Mouse (Mus musculus) liver, embryonic 13.5 days (tissue): ENCODE measurements around the gene Ppm1g. TPM values are rescaled to one million over a fixed set of nuclear protein-coding genes. Genes with fewer than 3 reads are reported as not detected.

Experiments
- ATAC-seq: fragments of 200-750 bp; cut with Nextera tagmentation; 2 replicates; pipeline ENCODE4 v1.8.0; 2017; ENCODE audit warnings: low read depth, mild to moderate bottlenecking, moderate number of reproducible peaks, moderate library complexity
- DNase-seq: peaks from one replicate; pipeline ENCODE4 v3.0.0; 2022
- H3K27ac ChIP-seq: fragments of 300-500 bp; sonication (generic); 2 replicates; pipeline ENCODE4 v1.5.1; 2015; ENCODE audit warnings: moderate library complexity, mild to moderate bottlenecking, inconsistent platforms
- H3K27me3 ChIP-seq: fragments of 300-500 bp; sonication (generic); 2 replicates; pipeline ENCODE4 v1.6.1; 2015; ENCODE audit warnings: mild to moderate bottlenecking, inconsistent platforms
- H3K36me3 ChIP-seq: fragments of 300-500 bp; sonication (generic); 2 replicates; pipeline ENCODE4 v1.6.1; 2015; ENCODE audit warnings: mild to moderate bottlenecking, inconsistent platforms
- H3K4me1 ChIP-seq: fragments of 300-500 bp; sonication (generic); replicated peaks from 2 replicates; pipeline ENCODE4 v1.6.1; 2015; ENCODE audit warnings: inconsistent platforms
- H3K4me2 ChIP-seq: fragments of 300-500 bp; sonication (generic); 2 replicates; pipeline ENCODE4 v1.6.1; 2015; ENCODE audit warnings: inconsistent platforms, mild to moderate bottlenecking, moderate library complexity
- H3K4me3 ChIP-seq: fragments of 300-500 bp; sonication (generic); replicated peaks from 2 replicates; pipeline ENCODE4 v1.5.1; 2015; ENCODE audit warnings: mild to moderate bottlenecking, inconsistent platforms
- H3K9ac ChIP-seq: fragments of 300-500 bp; sonication (generic); 2 replicates; pipeline ENCODE4 v1.6.1; 2015; ENCODE audit warnings: mild to moderate bottlenecking, inconsistent platforms
- H3K9me3 ChIP-seq: fragments of 300-500 bp; sonication (generic); replicated peaks from 2 replicates; pipeline ENCODE4 v1.6.1; 2016; ENCODE audit warnings: inconsistent platforms
- WGBS: fragments of 180-500 bp; shearing (Covaris S2); methylation state at CpG from one replicate; pipeline ENCODE4 v1.1.7; 2015; ENCODE audit not compliant: insufficient replicate concordance; 5-methylcytosine and 5-hydroxymethylcytosine counted together
- polyA plus RNA-seq: library from polyadenylated mRNA; unstranded; fragments of >200 nt; fragmentation: Nextera tagmentation; extraction: Ambion mirVana; gene quantifications from 2 replicates; pipeline ENCODE4 v1.2.1, GENCODE M21; 2015

The Ppm1g gene
- polyA plus RNA-seq, 1 experiment from 2014 or later = 169 TPM

DNA sequence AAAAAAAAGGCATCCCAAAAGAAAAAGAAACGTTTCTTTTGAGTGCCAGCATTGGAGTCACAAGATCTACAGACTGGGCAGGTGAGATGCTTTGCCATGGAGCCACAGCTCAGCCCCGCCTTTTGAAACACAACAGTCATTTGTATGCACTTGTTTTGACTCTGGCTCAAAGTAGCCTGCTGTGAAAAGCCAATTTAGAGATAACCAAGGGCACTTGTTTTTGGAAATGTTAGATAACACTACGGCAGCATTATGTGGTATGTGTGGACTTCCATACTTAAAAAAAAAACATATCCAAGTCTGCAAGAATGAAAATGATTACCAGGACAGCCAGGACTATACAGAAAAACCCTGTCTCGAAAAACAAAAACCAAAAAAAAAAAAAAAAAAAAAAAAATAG lies 36.8 kb downstream of the Ppm1g start:
- Histone ChIP-seq H3K27ac (peak overlapping the region; percentile 80), H3K9ac (peak overlapping the region; percentile 26; the same call in 1 of the 2 replicates), H3K4me2 (peak overlapping the region; percentile 34), H3K9me3 (no peaks in the 10 kb centered on the region), H3K36me3 (peaks cover 20% of the 10 kb centered on the region), H3K4me3 (no peak overlapping the region), H3K4me1 (peaks cover 47% of the 10 kb centered on the region), H3K27me3 (no peaks in the 10 kb centered on the region)
- ATAC-seq (peak; percentile 49), DNase-seq (peak; percentile 56)
- WGBS = 16% methylated on average over 4 of the region's 4 CpGs

DNA sequence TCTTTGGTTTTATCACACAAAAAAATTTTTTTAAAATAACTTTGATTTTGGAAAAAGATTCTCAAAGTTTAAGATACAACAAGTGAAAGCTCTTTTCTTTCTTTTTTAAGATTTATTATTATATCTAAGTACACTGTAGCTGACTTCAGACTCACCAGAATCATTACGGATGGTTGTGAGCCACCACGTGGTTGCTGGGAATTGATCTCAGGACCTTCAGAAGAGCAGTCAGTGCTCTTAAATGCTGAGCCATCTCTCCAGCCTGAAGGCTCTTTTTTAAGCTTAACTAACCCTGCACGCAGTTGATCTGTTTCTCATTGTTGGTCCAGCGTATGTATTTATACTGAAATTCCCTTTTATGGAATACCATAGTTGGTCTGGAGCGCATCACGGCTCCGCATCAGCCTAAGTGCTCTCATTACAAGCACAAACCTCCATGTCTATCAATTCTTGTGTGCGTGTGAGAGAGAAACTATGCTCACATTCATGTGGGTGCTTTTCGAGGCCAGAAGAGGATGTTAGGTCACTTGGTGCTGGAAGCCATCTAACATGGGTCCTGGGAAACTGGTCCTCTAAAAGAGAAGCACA lies 39.2 kb downstream of the Ppm1g start:
- DNase-seq (no peak), ATAC-seq (no peak)
- Histone ChIP-seq H3K9me3 (no peaks in the 10 kb centered on the region), H3K9ac (peak overlapping the region; percentile 23; the same call in 1 of the 2 replicates), H3K27me3 (no peaks in the 10 kb centered on the region), H3K27ac (no peak overlapping the region), H3K4me2 (peak overlapping the region; percentile 92; the same call in 1 of the 2 replicates), H3K4me1 (peaks cover 58% of the 10 kb centered on the region), H3K4me3 (0 out of 2 replicates have a peak overlapping the region, but pooled peaks have one; percentile 9), H3K36me3 (peaks cover 4% of the 10 kb centered on the region; the same call in 1 of the 2 replicates)
- WGBS = 87% methylated on average over 9 of the region's 9 CpGs

DNA sequence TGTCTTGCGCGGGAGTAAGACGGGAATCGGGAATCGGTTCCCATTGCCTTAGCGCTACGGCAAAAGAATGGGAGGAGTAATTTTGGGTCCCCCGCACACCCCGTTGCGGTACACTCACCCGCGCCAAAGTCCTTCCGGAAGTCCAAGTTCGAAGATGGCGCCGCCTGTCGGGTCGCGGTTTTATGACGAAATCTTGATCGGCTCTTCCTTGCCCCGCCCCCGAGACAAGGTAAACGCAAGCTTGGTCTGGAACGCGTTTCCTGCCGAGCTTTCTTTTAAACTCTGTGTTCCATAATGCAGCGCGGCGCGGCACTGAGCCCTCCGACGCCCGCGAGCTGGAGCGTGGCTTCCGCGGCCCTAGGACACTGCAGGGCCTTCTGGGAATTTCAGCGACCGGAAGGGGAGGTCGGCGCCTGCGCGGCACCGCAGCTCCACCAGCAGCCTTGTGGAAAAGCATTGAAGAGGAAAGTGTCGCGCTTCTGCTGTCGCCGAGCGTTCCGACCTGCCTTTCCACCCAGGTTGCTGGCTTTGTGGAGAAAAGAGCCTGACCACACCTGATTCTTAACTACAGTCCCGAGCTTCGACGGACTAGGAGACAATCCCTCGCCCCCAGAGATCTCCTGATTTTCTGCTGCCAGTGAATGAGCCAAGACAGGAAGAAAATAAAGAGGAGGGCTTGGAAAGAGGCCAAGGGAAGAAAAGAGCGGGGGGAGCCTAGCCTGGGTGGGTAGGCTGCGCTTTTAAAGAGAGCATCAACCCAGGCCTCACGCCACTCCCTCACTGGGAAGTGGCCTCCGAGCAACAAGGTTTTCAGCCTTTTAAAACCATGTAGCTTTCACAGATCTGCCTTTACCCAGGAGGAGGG lies 40.5 kb downstream of the Ppm1g start, which contains the start of the genes Gm29609 and Gtf3c2:
TSS of gene Gm29609 (minus strand) at position 146 of the 865 bp plus-strand sequence.
TSS of gene Gtf3c2 (minus strand) at position 379 of the 865 bp plus-strand sequence.
- H3K36me3 ChIP-seq = peaks cover 8% of the 10 kb centered on the region
- H3K4me3 ChIP-seq = peak within 1 kb of the TSS; percentile 96
- peak within 1 kb of the TSS; percentile 92 for H3K4me2 ChIP-seq
- H3K27ac ChIP-seq = peak within 1 kb of the TSS; percentile 98
- H3K9ac ChIP-seq = peak within 1 kb of the TSS; percentile 89
- H3K27me3 ChIP-seq = no peaks in the 10 kb centered on the region
- ATAC-seq (peak; percentile 91), DNase-seq (peak; percentile 83)
- H3K4me1 ChIP-seq = peaks cover 53% of the 10 kb centered on the region
- WGBS = under 1% methylated on average over 59 of the region's 59 CpGs
- H3K9me3 ChIP-seq = no peaks in the 10 kb centered on the region

DNA sequence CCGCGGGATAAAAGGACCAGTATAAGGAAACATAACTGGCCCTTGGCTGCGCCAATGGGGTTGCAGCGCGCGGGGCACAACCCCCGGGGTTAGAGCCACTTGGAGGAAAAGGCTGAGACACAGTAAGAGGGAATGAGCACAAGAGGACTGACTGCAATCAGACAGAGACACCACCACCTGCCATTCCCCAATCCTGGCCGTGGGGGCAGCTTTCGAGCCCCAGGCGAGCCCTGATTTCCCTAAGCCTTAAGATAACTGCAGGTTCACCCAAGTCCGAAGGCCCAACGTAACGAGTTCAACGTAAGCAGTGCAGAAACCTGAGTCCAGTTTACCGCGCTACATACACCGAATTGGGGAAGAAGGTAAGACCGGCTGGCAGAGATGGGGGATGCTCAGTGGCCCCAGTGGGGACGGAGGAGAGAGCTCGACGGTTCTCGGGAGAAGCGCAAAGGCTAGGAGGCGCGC lies 41.2 kb downstream of the Ppm1g start:
- peak; percentile 52 for DNase-seq
- Histone ChIP-seq H3K4me3 (peak overlapping the region; percentile 96), H3K27ac (peak overlapping the region; percentile 98), H3K36me3 (peaks cover 14% of the 10 kb centered on the region), H3K27me3 (no peaks in the 10 kb centered on the region), H3K9me3 (no peaks in the 10 kb centered on the region), H3K4me2 (peak overlapping the region; percentile 92), H3K4me1 (peaks cover 46% of the 10 kb centered on the region), H3K9ac (peak overlapping the region; percentile 89)
- WGBS = under 1% methylated on average over 25 of the region's 25 CpGs
- ATAC-seq = peak; percentile 49

DNA sequence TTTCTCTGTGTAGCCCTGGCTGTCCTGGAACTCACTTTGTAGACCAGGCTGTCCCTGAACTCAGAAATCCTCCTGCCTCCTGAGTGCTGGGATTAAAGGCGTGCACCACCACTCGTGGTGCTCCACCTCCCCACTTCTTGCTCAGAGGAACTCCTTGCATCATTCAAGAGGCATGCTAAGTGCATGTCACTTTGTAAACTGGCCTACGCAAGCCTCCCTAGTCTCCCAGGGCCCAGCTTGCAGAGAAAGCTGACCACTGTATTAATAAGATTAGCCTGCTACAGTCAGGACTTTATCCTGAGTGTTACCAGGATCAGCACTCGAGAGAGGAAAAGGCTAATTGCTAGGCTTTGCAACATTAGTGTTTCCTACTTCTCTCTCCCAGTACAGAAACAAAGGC lies 51.9 kb downstream of the Ppm1g start:
- Histone ChIP-seq H3K4me1 (peaks cover 21% of the 10 kb centered on the region), H3K27me3 (no peaks in the 10 kb centered on the region), H3K9me3 (no peaks in the 10 kb centered on the region), H3K36me3 (peaks cover 97% of the 10 kb centered on the region), H3K4me2 (no peak overlapping the region), H3K9ac (no peak overlapping the region), H3K27ac (no peak overlapping the region), H3K4me3 (no peak overlapping the region)
- 89% methylated on average over 4 of the region's 4 CpGs for WGBS
- ATAC-seq (no peak), DNase-seq (no peak)

DNA sequence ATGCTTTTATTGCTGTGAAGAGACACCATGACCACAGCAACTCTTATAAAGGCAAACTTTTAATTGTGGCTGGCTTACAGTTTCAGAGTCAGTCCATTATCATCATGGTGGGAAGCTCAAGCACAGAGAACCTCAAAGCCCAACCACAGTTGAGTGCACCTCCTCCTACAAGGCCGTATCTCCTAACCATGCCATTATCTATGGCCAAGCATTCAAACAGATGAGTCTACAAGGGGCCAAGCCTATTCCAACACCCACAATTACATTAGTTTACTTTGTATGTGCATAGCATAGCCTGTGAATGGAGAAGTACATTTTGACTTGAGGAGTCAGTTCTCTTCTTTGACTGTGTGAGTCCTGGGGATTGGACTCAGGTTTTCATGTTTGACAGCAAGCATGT lies 55.6 kb downstream of the Ppm1g start:
- Histone ChIP-seq H3K4me2 (no peak overlapping the region), H3K9ac (no peak overlapping the region), H3K27ac (peak overlapping the region; percentile 8), H3K9me3 (no peaks in the 10 kb centered on the region), H3K27me3 (no peaks in the 10 kb centered on the region), H3K36me3 (peaks cover 92% of the 10 kb centered on the region), H3K4me3 (no peak overlapping the region), H3K4me1 (peaks cover 35% of the 10 kb centered on the region)
- ATAC-seq (peak; percentile 82), DNase-seq (no peak)
- 36% methylated on average over 1 of the region's 1 CpGs for WGBS

DNA sequence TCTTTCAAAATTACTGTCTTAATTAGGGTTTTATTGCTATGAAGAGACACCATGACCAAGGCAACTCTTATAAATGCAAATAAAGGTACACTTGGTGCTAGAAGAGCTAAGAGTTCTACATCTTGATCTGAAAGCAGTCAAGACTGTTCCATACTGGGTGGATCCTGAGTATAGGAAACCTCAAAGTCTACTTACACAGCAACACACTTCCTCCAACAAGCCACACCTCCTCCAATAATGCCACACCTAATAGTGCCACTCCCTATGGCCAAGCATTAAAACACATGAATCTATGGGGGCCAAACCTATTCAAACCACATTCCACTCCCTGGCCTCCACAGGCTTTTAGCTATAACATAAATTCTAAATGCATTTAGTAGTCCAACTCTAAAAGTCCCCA lies 58.0 kb downstream of the Ppm1g start:
- H3K4me1 ChIP-seq = peaks cover 35% of the 10 kb centered on the region
- H3K27me3 ChIP-seq = no peaks in the 10 kb centered on the region
- no peaks in the 10 kb centered on the region for H3K9me3 ChIP-seq
- DNase-seq = no peak
- no peak overlapping the region for H3K4me3 ChIP-seq
- no peak overlapping the region for H3K4me2 ChIP-seq
- H3K9ac ChIP-seq = no peak overlapping the region
- peaks cover 92% of the 10 kb centered on the region for H3K36me3 ChIP-seq
- H3K27ac ChIP-seq = no peak overlapping the region
- ATAC-seq = peak; percentile 72

DNA sequence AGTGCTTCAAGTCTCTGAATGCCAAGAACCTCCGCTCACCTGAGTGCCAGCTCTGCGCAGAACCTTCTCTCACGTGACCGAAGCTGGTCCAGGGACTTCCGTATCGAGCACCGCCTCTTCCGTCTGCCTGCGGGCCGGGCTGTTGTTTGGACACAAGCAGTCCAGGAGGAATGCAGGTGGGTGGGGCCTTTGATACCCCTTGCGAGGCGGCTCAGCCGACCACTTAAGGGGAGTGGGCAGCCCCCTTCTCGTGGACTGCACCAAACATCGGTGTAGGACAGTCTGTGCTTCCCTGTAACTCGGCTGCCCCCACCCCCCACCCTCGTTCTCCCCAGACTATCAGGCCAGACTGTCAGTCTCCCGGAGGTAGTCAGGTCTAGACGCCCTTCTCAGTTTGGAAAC lies 66.3 kb downstream of the Ppm1g start, which contains the start of gene Mpv17:
TSS of gene Mpv17 (minus strand) at position 100 of the 402 bp plus-strand sequence.
- ATAC-seq (peak; percentile 94), DNase-seq (peak; percentile 69)
- peaks cover 34% of the 10 kb centered on the region for H3K36me3 ChIP-seq
- peak within 1 kb of the TSS; percentile 77 for H3K9ac ChIP-seq
- peak within 1 kb of the TSS; percentile 20 for H3K27ac ChIP-seq
- H3K4me1 ChIP-seq = peaks cover 26% of the 10 kb centered on the region
- H3K4me2 ChIP-seq = peak within 1 kb of the TSS; percentile 75
- no peaks in the 10 kb centered on the region for H3K9me3 ChIP-seq
- H3K27me3 ChIP-seq = no peaks in the 10 kb centered on the region
- peak within 1 kb of the TSS; percentile 72 for H3K4me3 ChIP-seq
- WGBS = under 1% methylated on average over 19 of the region's 19 CpGs

DNA sequence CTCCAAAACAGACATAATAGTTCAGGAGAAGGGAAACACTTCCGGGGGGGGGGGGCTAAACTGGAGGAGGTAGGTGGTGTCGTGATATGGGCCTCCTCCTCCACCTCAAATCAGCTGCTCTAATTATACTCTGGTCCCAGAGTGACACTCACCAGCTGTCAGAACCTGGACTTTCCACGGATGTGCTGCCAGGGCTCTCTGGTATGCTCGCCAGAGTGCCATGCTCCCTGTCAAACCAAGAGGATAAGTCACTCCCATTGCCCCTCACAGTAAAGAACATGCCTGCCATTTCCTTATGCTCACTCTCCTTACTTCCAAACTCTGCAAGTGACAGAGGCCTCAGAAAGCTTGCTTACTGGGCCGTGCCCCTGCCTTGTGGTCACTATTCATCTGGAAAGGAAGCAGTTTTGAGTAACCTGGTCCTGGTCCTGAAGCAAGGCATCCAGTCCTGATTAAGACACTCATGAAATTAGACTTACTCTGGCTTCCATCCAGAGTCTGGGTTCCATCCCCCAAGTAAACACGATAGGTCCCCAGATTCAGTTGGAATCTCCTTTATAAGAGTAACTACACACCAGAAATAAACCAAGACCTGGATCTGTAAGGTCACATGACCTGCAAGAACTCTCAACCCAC lies 66.9 kb downstream of the Ppm1g start:
- peak; percentile 7; the same call in 1 of the 2 replicates for ATAC-seq
- 34% methylated on average over 6 of the region's 6 CpGs for WGBS
- H3K27ac ChIP-seq = no peak overlapping the region

More for the DNA sequence above, 66.9 kb downstream of the Ppm1g start:
- Histone ChIP-seq H3K36me3 (peaks cover 29% of the 10 kb centered on the region), H3K9me3 (no peaks in the 10 kb centered on the region), H3K9ac (peak overlapping the region; percentile 77), H3K27me3 (no peaks in the 10 kb centered on the region), H3K4me2 (peak overlapping the region; percentile 75), H3K4me3 (peak overlapping the region; percentile 72), H3K4me1 (peaks cover 26% of the 10 kb centered on the region)
- no peak for DNase-seq
